Comparison of ENCODE assay signal across 13 mouse cellular contexts in the genomic region with DNA sequence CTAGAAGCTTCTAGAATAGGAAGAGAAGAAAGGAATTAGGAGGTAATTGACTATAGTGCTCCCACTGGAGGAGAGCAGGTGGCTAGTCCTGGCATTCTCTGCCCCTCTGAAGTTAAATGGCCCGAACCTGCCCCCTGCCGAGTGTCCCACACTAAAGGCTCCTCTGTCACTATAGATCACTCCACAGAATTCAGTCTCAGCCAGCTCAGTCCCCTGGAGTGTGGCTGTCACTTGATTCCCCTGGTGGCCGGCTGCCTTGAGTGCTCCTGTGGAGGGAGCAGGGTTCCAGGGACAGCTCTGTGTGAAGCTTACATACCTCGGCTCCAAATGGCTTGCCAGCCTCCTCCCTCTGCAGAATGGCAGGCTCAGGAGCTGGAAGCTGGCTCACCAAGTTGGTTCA. TPM values are rescaled to one million over a fixed set of nuclear protein-coding genes. Genes with fewer than 3 reads are reported as not detected.
DNase-seq lines count a peak whose midpoint lies in the region; ATAC-seq and TF ChIP-seq lines count a peak whose summit lies in the region.
"Had no signal": no experiment of that assay in that cellular context is flagged by ENCODE, and none has a peak within 500 bp of the region (broad histone marks: within the 10 kb centered on the region; RNA-seq: fewer than 3 reads in every experiment).

No protein-coding gene starts in this region.

- peaks cover 35% of the 10 kb centered on the region for H3K4me1 ChIP-seq in limb, embryonic 13.5 days
- H3K4me1 ChIP-seq in limb, embryonic 10.5 days, result peaks cover 25% of the 10 kb centered on the region
- peaks cover 8% of the 10 kb centered on the region; the same call in 1 of the 2 replicates for H3K4me1 ChIP-seq in hindbrain, postnatal 0 days (ENCODE audit: insufficient read depth, low read length)

- H3K9me3 ChIP-seq in limb, embryonic 13.5 days, result no peaks in the 10 kb centered on the region
- no peaks in the 10 kb centered on the region for H3K9me3 ChIP-seq in limb, embryonic 10.5 days (replicated peaks)
- H3K9me3 ChIP-seq in hindbrain, postnatal 0 days (ENCODE audit: low read length), result no peaks in the 10 kb centered on the region

- peak; percentile 84 for DNase-seq in gastrocnemius, adult 2 months
- no peak for DNase-seq in gastrocnemius, postnatal 4 days (ENCODE audit: low spot score in 2 of 2)
- no peak for DNase-seq in limb, embryonic 10.5 days (ENCODE audit: low spot score)
- DNase-seq in gastrocnemius, adult 8-10 months (ENCODE audit: low spot score in 2 of 2), result peak; percentile 28 to 59
- DNase-seq in hindbrain, postnatal 0 days (ENCODE audit: low spot score), result peak; percentile 47
- DNase-seq in adrenal gland, adult 2 months, result no peak
- DNase-seq: lung, postnatal 14 days had no signal

- H3K27me3 ChIP-seq in limb, embryonic 13.5 days, result 0 out of 2 replicates have a peak, but pooled peaks cover 4% of the 10 kb centered on the region
- peaks cover 32% of the 10 kb centered on the region; the same call in 1 of the 2 replicates for H3K27me3 ChIP-seq in limb, embryonic 10.5 days (ENCODE audit: low read depth, poor library complexity, severe bottlenecking)
- no peaks in the 10 kb centered on the region for H3K27me3 ChIP-seq in hindbrain, postnatal 0 days (ENCODE audit: insufficient read depth, low read length)

- H3K27ac ChIP-seq in gastrocnemius, adult 2 months, result 0 out of 2 replicates have a peak overlapping the region, but pooled peaks have one; percentile 2
- H3K27ac ChIP-seq in limb, embryonic 13.5 days, result no peak overlapping the region
- no peak overlapping the region for H3K27ac ChIP-seq in limb, embryonic 10.5 days
- H3K27ac ChIP-seq in hindbrain, postnatal 0 days, result no peak overlapping the region

- ATAC-seq in limb, embryonic 13.5 days (ENCODE audit: low FRiP score, low read depth), result peak; percentile 24; the same call in 1 of the 2 replicates
- peak; percentile 36; the same call in 1 of the 2 replicates for ATAC-seq in hindbrain, postnatal 0 days

- H3K36me3 ChIP-seq in limb, embryonic 13.5 days, result no peaks in the 10 kb centered on the region
- no peaks in the 10 kb centered on the region for H3K36me3 ChIP-seq in limb, embryonic 10.5 days
- H3K36me3 ChIP-seq in hindbrain, postnatal 0 days (ENCODE audit: insufficient read depth, low read length), result no peaks in the 10 kb centered on the region

- peak; percentile 51 for TF ChIP-seq CTCF in gastrocnemius, adult 2 months (IDR thresholded peaks at IDR 0.05)
- peak; percentile 32 for TF ChIP-seq CTCF in hindbrain, postnatal 0 days (IDR thresholded peaks at IDR 0.05; ENCODE audit: low read depth)

- WGBS in limb, embryonic 13.5 days, result 1% methylated on average over 4 of the region's 4 CpGs
- WGBS in limb, embryonic 10.5 days, result 5% methylated on average over 4 of the region's 4 CpGs
- WGBS in hindbrain, postnatal 0 days, result 4% methylated on average over 4 of the region's 4 CpGs

- intact Hi-C loops in gastrocnemius, adult 2 months (cut with DNase I), result loop anchor here (5.0 to 10.0 kb wide), 2 partner anchors 35 to 72 kb away; partner anchors contain the start of gene Ccdc182

- no peak overlapping the region for H3K9ac ChIP-seq in limb, embryonic 13.5 days
- H3K9ac ChIP-seq in hindbrain, postnatal 0 days (replicated peaks; ENCODE audit: low read length), result no peak overlapping the region

- no peak overlapping the region for H3K4me3 ChIP-seq in gastrocnemius, adult 2 months
- H3K4me3 ChIP-seq in limb, embryonic 13.5 days, result no peak overlapping the region
- no peak overlapping the region for H3K4me3 ChIP-seq in limb, embryonic 10.5 days
- H3K4me3 ChIP-seq in hindbrain, postnatal 0 days (ENCODE audit: low read length), result no peak overlapping the region
- H3K4me3 ChIP-seq: erythroblast, embryonic 14.5 days had no signal

- no peak overlapping the region for H3K4me2 ChIP-seq in limb, embryonic 13.5 days (replicated peaks)
- H3K4me2 ChIP-seq in hindbrain, postnatal 0 days (ENCODE audit: low read depth, low read length), result no peak overlapping the region

RNA-seq across cellular contexts. Expression of gene Ccdc182, which starts 33.2 kb away (rescaled TPM):
- not detected for total RNA-seq in gastrocnemius, adult 2 months (2021)
- not detected for total RNA-seq in gastrocnemius, postnatal 4 days (2021)
- polyA plus RNA-seq in limb, embryonic 13.5 days (2015; fragmentation: Nextera tagmentation; extraction: Ambion mirVana), result 0.11 TPM in 1 of 2 replicates, not detected in the other
- polyA plus RNA-seq in limb, embryonic 10.5 days (2016; fragmentation: Nextera tagmentation; extraction: Ambion mirVana), result not detected in 2 replicates
- total RNA-seq in gastrocnemius, adult 8-10 months (2022), result not detected
- not detected in 2 replicates for total RNA-seq in hindbrain, postnatal 0 days (2014; rRNA removed)
- polyA plus RNA-seq in hindbrain, postnatal 0 days (2015; fragmentation: Nextera tagmentation; extraction: Ambion mirVana), result 0.15 TPM in 1 of 2 replicates, not detected in the other
- total RNA-seq in adrenal gland, adult 2 months (2021), result not detected
- polyA plus RNA-seq in adrenal gland, adult 2 months (2012; rRNA removed), result not detected in 2 replicates
- total RNA-seq: adrenal gland, postnatal 4 days; heart, postnatal 25 days had no signal
- polyA plus RNA-seq: erythroblast, embryonic 14.5 days; large intestine, adult 2 months; thymus, postnatal 0 days had no signal

Comparison
In these comparisons a context has a peak if more than half of its experiments do, and no peak if none do; other contexts are left out.
1. DNase-seq: peak in gastrocnemius, adult 2 months (single experiment), gastrocnemius, adult 8-10 months (2 of 2) and hindbrain, postnatal 0 days (single experiment); none in gastrocnemius, postnatal 4 days (0 of 2), limb, embryonic 10.5 days (single experiment) and adrenal gland, adult 2 months (single experiment).